Mouse (Mus musculus): ENCODE data around the gene Mis12. TPM values are rescaled to one million over a fixed set of nuclear protein-coding genes. Genes with fewer than 3 reads are reported as not detected.

Mis12 gene
- total and polyA plus RNA-seq, 3 experiments, result 17.2 to 34.0 TPM; not detected in 1

- no peak for TF ChIP-seq USF2 (IDR thresholded peaks at IDR 0.05; ENCODE audit: borderline replicate concordance in 1 of 2, insufficient read depth in 1 of 2, low read depth in 1 of 2, low read length in 2 of 2)
- peak; percentile 94 for TF ChIP-seq TBP (IDR thresholded peaks at IDR 0.05; ENCODE audit: low read depth, low read length)
- TF ChIP-seq ZC3H11A (IDR thresholded peaks at IDR 0.05; ENCODE audit: low read depth, low read length), result no peak
- TF ChIP-seq ZKSCAN1 (IDR thresholded peaks at IDR 0.05; ENCODE audit: low read depth, low read length), result peak; percentile 73
- TF ChIP-seq MYC (IDR thresholded peaks at IDR 0.05; ENCODE audit: low read depth, low read length), result peak; percentile 98
- peak; percentile 83 for TF ChIP-seq ETS1 (IDR thresholded peaks at IDR 0.05; ENCODE audit: low read depth, low read length)
- peak; percentile 100 for TF ChIP-seq KAT2A (conservative IDR thresholded peaks at IDR 0.05; ENCODE audit: low read depth, low read length)
- peak; percentile 100 for TF ChIP-seq SIN3A (IDR thresholded peaks at IDR 0.05; ENCODE audit: low read length)
- TF ChIP-seq CTCF (IDR thresholded peaks at IDR 0.05 in 2 of 3, conservative IDR thresholded peaks at IDR 0.05 in 1 of 3; ENCODE audit: control insufficient read depth in 1 of 3, insufficient read depth in 1 of 3, low read depth in 2 of 3, low read length in 3 of 3, poor library complexity in 1 of 3, severe bottlenecking in 1 of 3), result no peak
- TF ChIP-seq NRF1 (IDR thresholded peaks at IDR 0.05; ENCODE audit: insufficient read depth, low read depth, low read length, poor library complexity, severe bottlenecking), result peak; percentile 62
- peak; percentile 73 for TF ChIP-seq MAZ (IDR thresholded peaks at IDR 0.05; ENCODE audit: low read depth, low read length)
- no peak for TF ChIP-seq RAD21 (IDR thresholded peaks at IDR 0.05; ENCODE audit: low read depth, low read length)
- peak; percentile 88 for TF ChIP-seq USF1 (IDR thresholded peaks at IDR 0.05; ENCODE audit: low read depth, low read length)
- TF ChIP-seq MEF2A (IDR thresholded peaks at IDR 0.05; ENCODE audit: extremely low read depth, insufficient replicate concordance, low read depth, low read length, poor library complexity, severe bottlenecking), result no peak
- no peak for TF ChIP-seq SMC3 (IDR thresholded peaks at IDR 0.05; ENCODE audit: low read depth, low read length)
- TF ChIP-seq ZNF384 (IDR thresholded peaks at IDR 0.05; ENCODE audit: low read depth, low read length), result peak; percentile 49; the same call in 1 of the 2 replicates
- TF ChIP-seq GABPA (IDR thresholded peaks at IDR 0.05; ENCODE audit: low read depth, low read length), result no peak; the same call in none of the 2 replicates
- TF ChIP-seq TAL1 (IDR thresholded peaks at IDR 0.05; ENCODE audit: low read length), result no peak
- peak; percentile 99 for TF ChIP-seq HCFC1 (IDR thresholded peaks at IDR 0.05; ENCODE audit: low read depth, low read length)
- TF ChIP-seq ELF1 (IDR thresholded peaks at IDR 0.05; ENCODE audit: low read depth, low read length), result peak; percentile 91
These were observed 15.1 kb upstream of the Mis12 start, which contains the start of gene Dhx33 (continued) for GRCm38 (mm10) chr11:71004316-71004773.

GRCm38 (mm10) chr11:71005046-71005445, 14.4 kb upstream of the Mis12 start:
- Histone ChIP-seq H3K9me3 (replicated peaks; ENCODE audit: insufficient read depth, low read length) (no peaks in the 10 kb centered on the region), H3K27ac (ENCODE audit: control insufficient read depth, low read depth, low read length) (no peak overlapping the region), H3K9ac (ENCODE audit: control insufficient read depth, low read depth, low read length, poor library complexity, severe bottlenecking) (peak overlapping the region; percentile 34), H3K4me1 (ENCODE audit: control insufficient read depth in 1 of 2, insufficient read depth in 2 of 2, low read length in 2 of 2) (peaks cover 0 to 10% of the 10 kb centered on the region in 2 experiments; a peak in 3 of 4 replicates), H3K4me3 (ENCODE audit: control insufficient read depth in 1 of 2, insufficient read depth in 1 of 2, low read depth in 2 of 2, low read length in 2 of 2) (peak overlapping the region; percentile 13 to 61; a peak in 3 of 4 replicates), H3K79me2 (ENCODE audit: control insufficient read depth, insufficient read depth, low read length, poor library complexity) (peaks cover 33% of the 10 kb centered on the region), H3K27me3 (ENCODE audit: control insufficient read depth in 1 of 2, insufficient read depth in 2 of 2, low read length in 2 of 2) (no peaks in the 10 kb centered on the region), H3K36me3 (ENCODE audit: control insufficient read depth in 1 of 2, insufficient read depth in 2 of 2, low read length in 2 of 2) (peaks cover 5 to 16% of the 10 kb centered on the region in 2 experiments; a peak in 3 of 4 replicates)
- TF ChIP-seq KAT2A (conservative IDR thresholded peaks at IDR 0.05; ENCODE audit: low read depth, low read length) (no peak), POLR2AphosphoS2 (IDR thresholded peaks at IDR 0.05; ENCODE audit: low read length) (no peak), SIN3A (IDR thresholded peaks at IDR 0.05; ENCODE audit: low read length) (no peak), NELFE (IDR thresholded peaks at IDR 0.05; ENCODE audit: low read depth, low read length) (no peak), ZC3H11A (IDR thresholded peaks at IDR 0.05; ENCODE audit: low read depth, low read length) (no peak), EP300 (IDR thresholded peaks at IDR 0.05; ENCODE audit: low read depth in 1 of 2, low read length in 2 of 2) (no peak), CTCF (IDR thresholded peaks at IDR 0.05 in 2 of 3, conservative IDR thresholded peaks at IDR 0.05 in 1 of 3; ENCODE audit: control insufficient read depth in 1 of 3, insufficient read depth in 1 of 3, low read depth in 2 of 3, low read length in 3 of 3, poor library complexity in 1 of 3, severe bottlenecking in 1 of 3) (no peak), MXI1 (IDR thresholded peaks at IDR 0.05; ENCODE audit: low read depth, low read length) (no peak)
- DNase-seq (ENCODE audit: low read depth, low spot score), result peak; percentile 37

Data from MEL (cell line).